Mouse (Mus musculus) thymus, postnatal 10 days (tissue): ENCODE data around the gene Pdxk.

Experiments used
- DNase-seq, 2 experiments: peaks; one replicate each; pipeline ENCODE4 v3.0.0; 2021; ENCODE audit warnings: low spot score in 2 of 2

The Pdxk gene

GRCm38 (mm10) chr10:78458348-78459111 lies 6.2 kb downstream of the Pdxk start:
- no peak for DNase-seq

GRCm38 (mm10) chr10:78457495-78458347 lies 7.1 kb downstream of the Pdxk start:
- peak; percentile 88 to 89 for DNase-seq

GRCm38 (mm10) chr10:78456696-78457095 lies 8.1 kb downstream of the Pdxk start:
- no peak for DNase-seq

- DNase-seq = no peak
Observed at GRCm38 (mm10) chr10:78452641-78453040, 12.1 kb downstream of the Pdxk start.

- DNase-seq = no peak
Observed at GRCm38 (mm10) chr10:78450761-78451160, 14.0 kb downstream of the Pdxk start.

GRCm38 (mm10) chr10:78447396-78447795 lies 17.4 kb downstream of the Pdxk start:
- no peak for DNase-seq

- no peak for DNase-seq
Observed at GRCm38 (mm10) chr10:78446195-78446594, 18.6 kb downstream of the Pdxk start.

- DNase-seq = no peak
Observed at GRCm38 (mm10) chr10:78442292-78442691, 22.5 kb downstream of the Pdxk start.

GRCm38 (mm10) chr10:78441606-78442005 lies 23.2 kb downstream of the Pdxk start:
- DNase-seq = no peak

GRCm38 (mm10) chr10:78440812-78441211 lies 24.0 kb downstream of the Pdxk start:
- peak in 1 of 2 experiments; percentile 28 for DNase-seq

GRCm38 (mm10) chr10:78439990-78440389 lies 24.8 kb downstream of the Pdxk start:
- DNase-seq = no peak

GRCm38 (mm10) chr10:78439550-78439949 lies 25.2 kb downstream of the Pdxk start:
- DNase-seq = peak in 1 of 2 experiments; percentile 53

GRCm38 (mm10) chr10:78438094-78438493 lies 26.7 kb downstream of the Pdxk start:
- peak; percentile 72 to 94 for DNase-seq

GRCm38 (mm10) chr10:78432853-78433252 lies 31.9 kb downstream of the Pdxk start:
- no peak for DNase-seq

- DNase-seq = no peak
Observed at GRCm38 (mm10) chr10:78429776-78430175, 35.0 kb downstream of the Pdxk start.

- no peak for DNase-seq
Observed at GRCm38 (mm10) chr10:78429180-78429579, 35.6 kb downstream of the Pdxk start.

- no peak for DNase-seq
Observed at GRCm38 (mm10) chr10:78428070-78428469, 36.7 kb downstream of the Pdxk start.

- DNase-seq = no peak
Observed at GRCm38 (mm10) chr10:78426117-78426735, 38.5 kb downstream of the Pdxk start.

GRCm38 (mm10) chr10:78425181-78426041 lies 39.4 kb downstream of the Pdxk start, which contains the start of gene Cstb:
Cstb (plus strand) TSS chr10:78425669.
- DNase-seq = peak; percentile 78 to 87

- no peak for DNase-seq
Observed at GRCm38 (mm10) chr10:78422614-78423013, 42.2 kb downstream of the Pdxk start.

- DNase-seq = no peak
Observed at GRCm38 (mm10) chr10:78420929-78421328, 43.8 kb downstream of the Pdxk start.
